Mouse (Mus musculus) bone marrow macrophage, adult 2 months (primary cell): ENCODE results near the gene Hoxd13.

ENCODE experiments used
- CTCF ChIP-seq: IDR thresholded peaks from 2 replicates; pipeline ENCODE4 v1.5.1; 2012; ENCODE audit warnings: low read depth, mild to moderate bottlenecking, low read length, moderate library complexity
- POLR2A ChIP-seq: IDR thresholded peaks from 2 replicates; pipeline ENCODE4 v1.6.1; 2012; ENCODE audit warnings: mild to moderate bottlenecking, low read depth, low read length, borderline replicate concordance

DNA sequence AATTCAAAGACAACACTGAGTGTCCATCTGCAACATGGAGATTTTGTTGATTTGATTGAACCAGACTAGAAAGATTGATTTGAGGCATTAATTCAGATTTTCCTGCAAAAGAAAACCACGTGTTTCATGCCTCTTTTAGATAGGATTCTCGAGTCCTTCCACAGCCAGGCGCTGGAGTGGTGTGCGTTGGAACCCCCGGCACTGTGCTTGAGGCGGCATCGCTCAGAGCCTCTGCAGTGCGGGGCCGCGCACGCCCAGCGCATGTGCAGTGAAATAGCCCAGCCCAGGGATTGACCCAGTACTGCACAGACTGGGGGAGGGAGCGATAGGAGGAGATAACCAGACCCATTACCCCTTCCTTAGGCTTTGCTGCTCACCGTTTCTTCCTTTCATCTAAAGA is 46.8 kb downstream of the Hoxd13 start:
- TF ChIP-seq CTCF (no peak), POLR2A (no peak)
